Mouse (Mus musculus): Measurements from ENCODE around the gene Flvcr1.

DNA sequence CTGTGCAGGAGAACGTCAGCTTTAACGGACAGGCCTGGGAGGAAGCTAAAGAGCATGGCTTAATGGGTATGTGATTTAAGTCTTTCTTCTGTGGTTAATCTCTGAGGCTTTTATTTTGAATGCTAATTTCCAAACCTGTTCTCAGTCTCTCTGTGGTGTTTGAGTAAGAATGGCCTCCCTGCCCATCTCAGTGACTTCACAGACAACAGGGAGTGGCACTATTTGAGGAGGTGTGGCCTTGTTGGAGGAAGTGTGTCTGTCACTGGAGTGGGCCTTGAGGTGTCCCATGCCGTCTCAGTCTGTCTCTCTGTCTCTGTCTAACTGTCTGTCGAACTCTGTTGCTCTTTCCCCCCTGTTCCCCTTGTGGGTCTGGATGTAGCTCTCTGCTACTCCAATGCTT, 39.2 kb upstream of the Flvcr1 start:
- no peak for TF ChIP-seq POLR2A (IDR thresholded peaks at IDR 0.05; ENCODE audit: borderline replicate concordance, low read depth, low read length)
- TF ChIP-seq CTCF (IDR thresholded peaks at IDR 0.05; ENCODE audit: low read depth, low read length) = no peak
